Mouse (Mus musculus) activated CD4-positive, CD25-positive, alpha-beta regulatory T cell, adult 4 months (primary cell): ENCODE results near the gene Pus7l. TPM values are rescaled to one million over a fixed set of nuclear protein-coding genes. Genes with fewer than 3 reads are reported as not detected.
"Not testable (repeated sequence)": the region's sequence is repeated elsewhere in the genome, so short reads cannot be mapped to it uniquely, and the experiment has no call there.

Experiments
- ATAC-seq: one replicate; pipeline ENCODE4 v1.8.0; 2017
- polyA plus RNA-seq, 2 experiments: library from polyadenylated mRNA; unstranded; fragments of 100-300 nt; shearing (Covaris generic); gene quantifications; one replicate each; pipeline ENCODE4 v1.2.1; 2017

The Pus7l gene
- polyA plus RNA-seq, 2 experiments from 2014 or later, result 7.1 to 8.7 TPM

DNA sequence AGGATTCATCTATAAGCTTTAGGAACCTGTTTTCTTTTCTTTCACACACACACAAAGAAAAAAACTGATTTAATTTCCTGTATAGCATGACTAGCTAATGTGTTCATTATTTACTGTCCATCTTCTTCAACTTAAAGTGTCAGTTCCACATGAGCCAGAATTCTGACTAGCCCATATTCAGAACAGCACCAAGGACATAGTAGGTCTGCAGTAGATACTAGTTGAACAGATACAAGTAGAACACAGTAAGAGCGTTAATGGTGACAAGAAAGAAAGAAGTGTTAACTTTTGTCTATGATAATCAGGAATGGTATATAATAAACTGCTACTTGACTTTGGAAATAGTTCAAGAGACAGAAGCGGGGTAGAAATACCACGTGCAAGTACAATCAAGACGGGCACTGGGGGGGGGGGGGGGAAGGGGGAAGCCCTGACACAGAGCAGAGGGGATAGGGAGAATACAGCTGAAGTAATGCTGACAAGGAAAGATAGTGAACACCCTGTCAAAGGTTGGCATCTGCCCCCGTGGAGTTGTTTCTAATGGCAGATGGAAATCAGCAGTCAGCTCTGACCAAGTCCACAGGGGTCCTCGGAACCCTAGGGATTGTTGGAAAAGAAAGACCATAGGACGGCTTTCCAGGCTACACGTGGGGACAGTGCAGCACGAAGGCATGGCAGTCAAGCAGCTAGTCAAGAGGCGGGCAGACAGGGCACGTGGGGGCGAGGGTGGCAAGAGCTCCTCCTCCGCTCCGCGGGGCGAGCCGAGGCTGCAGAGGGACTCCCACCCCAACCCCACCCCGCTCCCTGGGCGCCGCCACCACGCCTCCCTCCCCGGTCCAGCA lies 559 bp downstream of the Pus7l start:
- ATAC-seq, result peak; percentile 31

DNA sequence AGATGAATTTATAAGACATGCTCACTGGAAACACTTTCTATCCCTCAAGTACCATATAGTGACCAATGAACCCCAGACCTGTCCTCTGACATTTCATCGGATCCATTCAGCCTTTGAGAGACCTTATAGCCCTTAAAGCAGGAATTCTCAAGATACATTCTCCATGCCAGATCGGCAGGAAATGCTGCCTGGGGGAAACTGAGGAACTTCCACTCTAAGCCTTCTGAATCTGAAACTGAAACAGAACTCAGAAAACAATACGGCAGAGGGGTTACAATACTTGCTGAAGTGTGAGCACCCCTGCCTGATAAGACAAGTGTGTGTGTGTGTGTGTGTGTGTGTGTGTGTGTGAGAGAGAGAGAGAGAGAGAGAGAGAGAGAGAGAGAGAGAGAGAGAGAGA lies 4.1 kb downstream of the Pus7l start:
- ATAC-seq, result no peak

DNA sequence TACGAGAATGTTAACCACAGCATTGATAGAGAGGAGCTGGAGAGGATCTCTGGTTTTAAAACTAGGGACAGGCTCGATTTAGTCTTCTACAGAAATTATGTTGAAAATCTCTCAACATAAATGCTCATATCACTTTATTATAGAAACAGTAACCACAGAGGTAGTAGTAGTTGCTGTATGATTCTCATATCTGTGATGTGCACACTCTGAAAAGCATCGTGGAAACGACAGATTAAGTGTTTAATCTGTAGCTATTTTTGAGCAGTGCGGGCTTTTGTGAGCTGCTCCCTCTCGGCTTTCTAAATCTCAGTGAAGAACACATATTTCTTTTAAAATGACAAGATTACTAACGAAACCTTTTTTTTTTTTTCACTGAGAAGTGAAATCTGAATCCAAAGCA lies 7.8 kb downstream of the Pus7l start:
- ATAC-seq, result no peak

DNA sequence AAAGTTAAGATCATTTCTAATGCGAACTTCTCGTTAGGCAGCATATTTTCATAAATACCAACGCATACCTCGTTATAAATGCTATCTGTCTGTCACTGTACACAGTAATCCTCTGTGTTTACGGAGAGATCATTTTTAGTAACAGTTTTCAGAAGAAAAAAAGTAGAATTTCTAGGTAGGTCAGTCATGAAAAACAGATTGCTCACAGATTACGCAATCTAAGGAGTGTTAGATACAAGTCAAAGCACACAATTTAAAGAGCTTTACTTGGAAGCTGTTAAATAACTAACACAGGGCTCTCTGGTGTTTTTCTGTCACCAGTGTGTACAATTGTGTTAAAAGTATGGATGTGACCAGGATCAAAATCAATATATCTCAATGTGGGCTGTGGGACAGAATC lies 10.4 kb downstream of the Pus7l start:
- no peak for ATAC-seq

DNA sequence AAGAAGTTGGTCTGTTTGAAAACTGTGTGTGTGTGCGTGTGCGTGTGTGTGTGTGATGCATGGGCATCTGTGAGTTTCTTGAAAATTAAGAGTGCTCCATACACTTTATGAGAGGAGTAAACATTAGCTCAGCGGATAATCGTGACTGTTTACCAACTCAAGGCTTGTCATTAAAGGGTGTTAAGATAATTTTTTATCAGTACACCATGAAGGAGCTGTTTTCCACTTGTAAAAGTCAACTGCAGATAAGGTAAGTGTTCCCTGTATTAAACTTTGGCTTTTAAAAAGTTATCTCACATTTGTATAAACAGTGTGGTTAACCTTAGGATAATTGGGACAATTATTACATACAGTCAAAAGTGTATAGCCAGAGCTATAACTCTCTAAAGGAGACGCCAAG lies 11.0 kb downstream of the Pus7l start:
- ATAC-seq, result no peak

DNA sequence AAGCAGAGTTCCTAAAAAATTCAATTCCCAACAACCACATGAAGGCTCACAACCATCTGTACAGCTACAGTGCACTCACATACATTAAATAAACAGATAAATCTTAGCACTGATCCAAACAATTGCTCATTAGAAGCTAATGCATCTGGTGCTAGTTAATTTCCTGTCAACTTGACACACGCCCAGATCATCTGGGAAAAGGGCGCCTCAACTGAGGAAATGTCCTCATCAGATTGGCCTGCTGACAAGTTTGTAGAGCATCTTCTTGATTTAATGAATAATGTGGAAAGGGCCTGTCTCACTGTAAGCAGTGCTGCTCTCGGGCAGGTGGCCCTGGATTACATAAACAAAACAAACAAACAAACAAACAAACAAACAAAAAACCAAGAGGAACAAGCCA lies 12.8 kb downstream of the Pus7l start:
- ATAC-seq, result no peak

DNA sequence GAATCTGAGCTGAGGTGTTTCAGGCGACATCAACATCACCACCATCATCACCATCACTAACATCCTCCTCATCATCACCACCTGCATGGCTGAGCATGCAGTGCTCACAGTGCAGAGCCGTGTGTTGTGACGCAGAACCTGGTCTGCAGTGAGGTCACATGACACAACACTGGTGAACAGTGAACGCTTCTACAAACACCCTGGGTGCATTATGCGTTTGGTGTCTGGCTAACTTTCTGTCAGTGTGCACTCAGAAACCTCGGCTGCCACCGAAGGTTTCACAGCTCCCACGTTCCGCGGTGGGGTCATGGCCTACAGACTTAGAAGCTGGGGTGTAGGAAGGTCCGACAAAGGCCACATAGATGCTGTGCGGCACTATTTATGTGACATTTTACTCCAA lies 18.4 kb downstream of the Pus7l start:
- ATAC-seq, result no peak

DNA sequence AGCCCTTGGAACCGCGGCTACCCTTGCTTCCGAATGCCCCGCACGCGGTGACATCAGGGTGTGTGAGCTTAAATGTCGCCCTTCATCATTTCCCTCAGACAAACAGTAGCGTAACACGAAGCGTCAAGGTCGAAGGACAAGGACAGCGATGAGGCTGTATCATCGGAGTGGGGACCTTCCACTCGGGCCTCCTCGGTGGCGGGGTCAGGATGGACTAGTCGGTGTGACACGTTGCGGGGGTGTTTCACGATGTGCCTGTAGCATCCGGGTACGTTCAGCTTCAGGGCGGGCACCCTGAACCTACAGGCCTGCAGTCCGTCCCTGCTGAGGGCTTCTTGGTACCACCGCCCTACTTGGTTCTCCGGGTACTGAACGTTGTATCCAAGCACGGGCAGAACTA lies 20.1 kb downstream of the Pus7l start:
- no peak for ATAC-seq

DNA sequence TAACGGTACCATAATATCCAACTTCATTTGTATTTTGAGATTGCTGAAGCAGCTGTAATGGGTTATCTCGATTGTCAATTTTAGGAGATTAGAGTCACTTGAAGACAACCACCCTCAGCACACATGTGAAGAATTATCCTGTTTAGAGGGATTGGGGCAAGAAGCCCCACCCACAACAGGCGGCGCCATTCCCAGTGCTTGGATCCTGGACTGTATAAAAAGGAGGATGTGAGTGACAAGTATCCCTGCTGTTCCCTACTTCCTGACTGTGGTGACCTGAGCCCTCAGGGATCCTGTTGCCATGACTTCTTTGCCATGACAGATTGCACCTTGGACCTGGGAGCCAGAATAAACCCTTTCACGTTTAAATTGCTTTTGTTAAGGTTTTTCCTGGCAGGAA lies 22.4 kb downstream of the Pus7l start:
- no peak for ATAC-seq

DNA sequence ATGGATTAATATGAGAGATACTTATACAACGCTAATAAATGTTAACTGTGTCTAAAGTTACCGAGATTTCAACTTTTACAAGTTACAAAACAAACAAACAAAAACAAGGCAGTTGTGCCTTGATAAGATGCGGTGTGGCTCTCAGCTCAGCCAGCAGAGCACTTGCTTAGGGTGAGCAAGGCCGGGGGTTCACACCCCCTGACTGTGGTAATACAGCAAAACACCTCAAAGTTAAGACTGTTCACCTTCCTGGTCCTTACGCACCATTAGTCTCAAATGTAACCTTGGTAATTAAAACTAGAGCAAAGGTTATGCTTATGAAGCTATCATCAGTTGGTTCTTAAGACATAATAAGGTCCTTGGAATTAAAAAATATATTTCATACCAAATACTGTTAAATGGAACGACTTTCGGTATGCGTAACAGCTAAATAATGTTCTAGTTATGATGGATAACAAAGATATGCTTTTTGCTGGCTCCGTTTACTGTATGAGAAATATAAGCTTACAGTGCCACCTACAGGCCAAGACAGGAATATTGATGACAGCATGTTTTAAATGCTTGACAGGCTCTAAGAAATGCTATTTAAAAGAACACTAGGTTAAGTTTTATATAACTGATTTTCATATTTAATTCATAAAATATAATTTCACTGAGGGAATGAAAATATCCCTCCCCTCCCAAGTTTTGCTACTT lies 23.0 kb downstream of the Pus7l start:
- ATAC-seq, result peak; percentile 76

DNA sequence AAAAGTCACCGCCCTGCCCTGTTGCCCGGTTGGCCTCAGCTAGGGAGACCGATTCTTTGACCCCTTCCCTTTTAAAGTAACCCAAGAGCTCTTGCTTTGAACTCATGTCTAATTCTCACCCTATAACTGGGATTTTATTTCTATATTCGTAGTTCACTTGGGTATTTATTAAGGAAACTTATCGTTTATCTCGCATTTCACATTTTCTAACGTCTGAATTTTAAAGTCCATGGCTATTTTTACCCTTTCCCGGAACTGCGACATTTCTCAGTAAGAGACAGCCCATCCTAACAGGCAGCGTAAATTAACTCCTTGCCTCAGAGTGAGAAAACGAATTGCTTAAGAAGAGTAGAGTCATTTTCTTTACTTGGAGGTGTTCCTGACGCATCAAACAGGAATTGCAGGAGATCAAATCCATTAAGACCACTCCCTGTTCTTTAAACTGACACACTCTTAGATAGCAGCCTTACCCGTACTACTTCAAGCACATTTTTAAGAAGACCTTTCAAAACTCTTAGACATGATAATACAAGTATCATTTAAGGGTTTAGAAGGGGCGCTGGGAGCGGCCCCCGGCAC lies 25.3 kb downstream of the Pus7l start:
- ATAC-seq, result no peak

DNA sequence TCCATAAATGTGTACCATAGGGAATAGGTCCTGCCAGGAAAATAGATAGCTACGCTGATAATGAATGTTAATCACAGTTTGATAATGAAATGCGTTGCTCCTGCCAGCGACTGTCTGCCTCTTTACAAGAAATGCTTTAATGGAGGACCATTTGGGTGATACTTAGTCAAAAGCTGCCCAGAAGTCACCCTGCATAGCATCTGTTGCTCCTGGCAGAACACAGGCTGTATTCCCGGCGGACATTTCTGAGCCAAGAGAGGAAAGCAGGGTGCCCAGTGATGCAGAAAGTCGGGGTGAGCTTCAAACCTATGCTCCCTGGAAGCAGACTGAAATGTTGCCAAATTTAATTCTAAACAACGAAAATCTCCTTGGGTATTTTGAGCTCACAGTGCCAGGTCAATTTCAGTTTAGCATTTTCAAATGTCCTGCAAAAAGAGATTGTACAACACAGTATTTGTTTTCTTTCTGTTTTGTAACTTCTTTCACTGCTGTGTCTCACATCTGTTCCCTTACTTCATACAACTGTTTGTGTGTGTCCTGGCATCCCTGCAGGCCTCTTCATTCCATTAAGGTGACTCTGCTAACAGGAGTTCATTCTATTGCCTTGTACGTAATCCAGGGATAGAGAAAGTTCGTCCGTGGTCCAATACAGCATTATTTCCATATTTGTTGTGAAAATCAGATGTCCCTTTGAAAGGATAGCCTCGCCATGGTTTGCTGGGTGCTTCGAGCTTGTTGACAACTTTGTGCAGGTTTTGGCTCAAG lies 39.7 kb downstream of the Pus7l start:
- ATAC-seq, result no peak

DNA sequence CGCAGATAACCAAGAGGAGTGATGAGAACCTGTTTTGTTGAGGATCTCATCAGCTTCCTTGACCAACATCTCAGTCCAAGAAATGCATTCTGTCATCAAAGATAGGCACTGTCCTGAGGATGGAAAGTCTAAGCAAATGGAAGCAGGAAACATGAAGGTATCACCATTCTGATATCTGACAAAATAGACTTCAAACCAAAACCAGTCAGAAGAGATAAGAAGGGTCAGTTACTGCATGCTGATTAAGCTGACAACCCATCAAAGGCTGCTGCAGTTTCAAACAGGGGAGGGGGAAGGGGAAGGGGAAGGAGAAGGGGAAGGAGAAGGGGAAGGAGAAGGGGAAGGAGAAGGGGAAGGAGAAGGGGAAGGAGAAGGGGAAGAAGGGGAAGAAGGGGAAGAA lies 44.1 kb downstream of the Pus7l start:
- no peak for ATAC-seq

DNA sequence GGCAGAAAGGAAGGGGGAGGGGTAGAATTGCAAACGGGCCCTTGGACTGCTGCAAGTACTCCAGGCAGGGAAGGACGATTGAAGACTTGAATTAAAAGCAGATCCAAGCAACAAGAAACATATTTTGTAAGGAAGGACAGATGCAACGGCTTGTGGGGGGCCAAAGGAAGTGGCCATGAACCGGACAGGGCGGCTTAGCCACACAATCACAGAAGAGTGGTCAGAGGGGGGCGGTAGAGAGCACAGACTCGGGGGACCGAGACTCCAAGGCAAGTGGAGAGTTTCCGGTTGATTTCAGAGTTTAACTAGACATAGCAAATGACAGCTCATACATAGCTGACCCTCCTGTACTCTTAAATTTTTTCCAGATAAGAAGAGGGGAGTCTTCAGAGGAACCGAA lies 47.4 kb downstream of the Pus7l start:
- ATAC-seq, result no peak

DNA sequence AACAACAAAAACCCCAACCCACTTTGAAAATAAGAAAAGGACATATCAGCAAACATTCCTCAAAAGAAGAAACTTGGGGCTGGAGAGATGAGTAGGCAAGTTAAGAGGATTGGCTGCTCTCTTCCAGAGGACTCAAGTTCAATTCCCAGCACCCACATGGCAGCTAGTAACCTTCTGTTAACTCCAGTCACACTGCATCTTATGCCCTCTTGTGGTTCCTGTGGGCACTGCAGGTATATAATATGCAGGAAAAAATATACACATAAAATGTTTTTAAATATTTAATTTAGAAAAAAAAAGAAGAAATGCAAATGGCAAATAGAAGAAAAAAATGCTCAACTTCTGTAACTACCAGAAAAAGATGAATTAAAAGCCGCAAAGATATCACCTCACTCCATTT lies 48.9 kb downstream of the Pus7l start:
- ATAC-seq, result no peak

DNA sequence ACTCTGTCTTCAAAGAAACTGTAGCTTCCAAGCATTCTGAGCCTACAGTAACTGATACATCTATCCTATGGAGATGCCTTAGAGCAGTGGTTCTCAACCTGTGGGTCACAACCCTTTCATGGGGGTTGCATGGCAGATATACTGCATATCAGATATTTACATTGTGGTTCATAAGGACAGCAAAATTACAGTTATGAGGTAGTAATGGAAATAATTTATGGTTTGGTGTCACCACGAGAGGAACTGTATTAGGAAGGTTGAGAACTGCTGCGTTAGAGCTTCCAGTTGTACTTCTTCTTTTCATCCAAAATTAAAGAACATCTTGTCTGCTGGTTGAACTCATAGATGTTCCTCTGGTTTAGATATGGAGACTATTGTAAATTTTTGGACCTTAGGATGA lies 53.9 kb downstream of the Pus7l start:
- ATAC-seq, result no peak

DNA sequence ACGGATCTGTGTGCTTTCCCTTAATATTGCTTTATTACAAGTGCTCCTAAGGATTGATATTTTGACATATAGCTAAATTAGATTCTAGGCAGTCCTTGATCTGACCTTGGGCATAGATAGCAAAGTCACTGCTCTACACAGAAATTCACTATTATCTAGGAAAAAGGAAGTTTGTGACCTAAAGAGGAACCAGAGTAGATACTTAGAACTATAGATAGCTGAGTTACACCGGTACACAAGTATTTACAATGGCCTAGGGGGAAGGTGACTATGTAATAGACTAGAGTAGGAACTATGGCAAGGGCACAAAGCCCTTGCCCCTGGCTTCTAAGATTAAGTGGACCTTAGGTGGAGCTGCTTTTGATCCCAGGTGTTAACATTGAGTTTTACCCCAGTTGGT lies 55.3 kb downstream of the Pus7l start:
- not testable (repeated sequence) for ATAC-seq

DNA sequence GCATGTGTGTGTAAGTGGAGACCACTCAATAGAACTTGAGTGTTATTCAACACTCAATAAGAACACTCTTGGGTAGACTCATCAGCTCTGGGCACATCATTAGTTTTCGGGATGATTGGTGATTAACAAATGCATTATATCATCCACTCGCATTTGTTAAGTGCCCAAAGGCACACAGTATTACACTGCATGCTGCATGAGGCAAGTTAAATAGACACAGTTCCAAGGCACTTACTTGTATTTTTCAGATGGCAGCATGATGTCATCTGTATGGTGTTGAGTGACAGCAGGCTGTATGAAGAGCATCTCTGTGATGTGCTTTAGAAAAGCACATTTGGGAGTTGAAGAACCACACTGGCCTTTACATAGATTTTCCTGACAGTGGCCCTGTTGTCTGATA lies 60.8 kb downstream of the Pus7l start:
- no peak for ATAC-seq

DNA sequence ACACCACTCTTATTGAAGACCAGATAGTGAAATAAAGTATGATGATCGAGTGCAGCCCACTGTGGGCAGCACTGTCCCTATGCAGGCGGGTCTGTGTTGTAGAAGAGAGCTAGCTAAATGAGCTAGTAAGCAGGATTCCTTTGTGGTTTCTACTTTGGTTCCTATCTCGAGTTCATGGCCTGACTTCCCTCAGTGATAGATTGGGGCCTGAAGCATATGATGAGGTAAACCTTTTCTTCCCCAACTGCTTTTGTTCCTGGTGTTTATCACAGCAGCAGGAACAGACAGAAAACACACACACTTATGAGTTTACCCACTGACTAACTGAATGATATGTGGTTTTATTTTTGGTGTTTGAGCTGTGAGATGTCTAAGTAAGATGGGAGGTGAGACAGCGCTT lies 62.6 kb downstream of the Pus7l start:
- ATAC-seq, result no peak

DNA sequence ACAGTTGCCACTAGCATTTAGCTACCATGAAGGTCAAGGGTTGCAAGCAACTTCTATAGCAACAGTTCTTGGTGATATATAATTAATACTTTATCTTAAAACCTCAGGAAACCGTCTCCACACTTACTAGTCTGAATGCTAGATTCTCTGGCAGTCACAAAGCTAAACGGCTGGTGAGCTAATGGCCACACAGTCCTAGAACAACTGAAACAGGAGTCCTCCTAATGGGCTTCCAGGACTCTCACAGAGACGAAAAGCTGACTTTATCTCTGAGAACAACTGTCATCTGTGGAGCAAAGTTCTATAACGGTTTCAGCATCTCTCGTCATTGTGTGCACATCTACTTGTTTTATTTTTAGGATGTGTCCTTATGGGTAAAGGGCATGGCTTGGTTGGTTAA lies 63.1 kb downstream of the Pus7l start:
- no peak for ATAC-seq

DNA sequence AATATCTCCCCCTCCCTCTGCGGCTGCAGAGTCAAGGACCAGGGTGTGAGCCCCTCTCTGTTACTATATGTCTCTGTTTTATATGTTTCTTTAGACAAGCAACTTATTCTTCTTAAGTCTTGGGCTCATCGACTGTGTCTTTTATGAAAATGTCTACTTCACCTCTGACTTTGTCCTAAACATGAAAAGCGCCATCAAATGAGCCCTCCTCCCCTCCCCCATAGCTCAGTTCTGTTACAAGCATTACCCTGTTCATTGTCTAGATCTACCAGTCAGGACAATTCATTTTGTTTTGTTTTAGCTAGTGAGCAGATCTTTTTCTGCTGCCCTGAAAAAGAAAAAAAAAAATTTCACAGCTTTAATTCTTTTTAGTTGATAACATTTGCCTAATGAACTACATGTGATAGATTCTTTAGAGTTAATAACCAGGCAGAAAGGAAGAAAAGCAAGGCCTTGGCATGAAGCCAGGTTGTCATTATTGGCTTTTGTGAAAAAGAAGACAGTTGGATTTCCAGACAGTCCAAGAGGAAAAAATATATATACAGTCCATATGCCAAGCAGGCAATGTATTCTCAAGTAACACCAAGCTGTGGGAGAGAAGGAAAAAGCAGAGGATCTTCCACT lies 63.7 kb downstream of the Pus7l start:
- ATAC-seq, result no peak

DNA sequence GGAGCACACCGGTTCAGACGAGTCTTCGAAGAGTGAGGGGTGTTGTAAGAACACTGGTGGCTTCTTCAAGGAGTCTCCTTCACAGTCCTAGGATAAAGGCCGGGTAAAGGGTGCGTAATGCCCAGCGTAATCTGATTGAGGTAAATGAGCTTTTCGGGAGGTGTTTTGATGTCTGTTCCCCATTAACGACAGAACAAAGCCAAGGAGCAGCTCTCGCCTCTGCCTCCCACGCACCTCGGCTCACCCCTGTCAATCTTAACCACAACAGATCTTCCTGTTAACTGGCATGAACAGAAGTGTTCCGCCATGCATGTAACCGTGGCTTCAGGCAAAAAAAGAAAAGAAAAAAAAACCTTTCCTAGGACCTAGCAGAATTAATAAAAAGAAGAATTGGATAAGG lies 64.6 kb downstream of the Pus7l start:
- ATAC-seq, result peak; percentile 88

DNA sequence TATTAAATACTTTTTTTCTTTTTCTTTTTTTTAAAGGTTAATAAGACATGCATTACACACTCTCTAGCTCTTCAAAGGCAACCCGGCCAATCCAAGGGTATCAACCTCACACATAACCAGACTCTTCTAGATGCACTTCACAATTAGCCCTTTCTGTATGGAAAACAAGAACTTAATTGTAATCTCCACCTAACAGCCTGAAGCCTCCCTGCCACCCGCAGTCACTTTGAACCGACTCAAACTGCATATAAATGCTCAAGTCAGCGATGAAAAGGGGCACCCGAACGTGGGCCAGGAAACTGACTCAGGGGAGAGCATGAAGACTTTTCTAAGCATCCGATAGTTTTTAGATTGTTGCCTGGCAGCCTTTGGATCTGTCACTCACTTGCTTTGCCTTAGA lies 66.1 kb downstream of the Pus7l start:
- ATAC-seq, result no peak
